Mouse (Mus musculus) lung, postnatal 4 days (tissue): Measurements from ENCODE around the gene Tmem101.

Experiments used
- DNase-seq, 2 experiments: peaks; one replicate each; pipeline ENCODE4 v3.0.0; 2021

Tmem101 gene

GRCm38 (mm10) chr11:102147213-102147989 lies 8.8 kb downstream of the Tmem101 start:
- DNase-seq: no peak

GRCm38 (mm10) chr11:102146531-102146930 lies 9.7 kb downstream of the Tmem101 start:
- DNase-seq: no peak

DNA sequence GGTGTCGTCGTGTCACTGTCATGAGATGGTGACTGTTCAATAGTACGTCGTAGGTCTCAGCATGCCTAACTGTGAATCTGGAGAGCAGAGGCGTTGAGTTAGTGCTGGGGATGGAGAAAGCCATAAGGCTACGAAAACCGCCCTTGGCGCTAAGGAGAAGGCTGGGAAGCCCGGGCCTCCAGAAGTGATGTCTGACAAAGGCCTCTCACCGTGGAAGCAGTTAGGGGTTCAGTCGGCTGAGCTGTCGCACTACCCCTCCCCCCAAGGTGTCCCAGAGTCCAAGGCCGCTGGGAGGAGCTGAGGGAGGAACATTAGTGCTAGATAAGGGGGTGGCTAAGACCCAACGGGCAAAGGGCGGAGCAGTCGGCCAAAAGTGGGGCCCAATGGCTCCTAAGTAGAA lies 10.2 kb downstream of the Tmem101 start:
- DNase-seq: no peak

- DNase-seq: peak in 1 of 2 experiments; percentile 28
Measured at GRCm38 (mm10) chr11:102145471-102146001, 10.7 kb downstream of the Tmem101 start, which contains the start of gene Nags. Gene Nags, plus strand, starts transcription at chr11:102145513.

DNA sequence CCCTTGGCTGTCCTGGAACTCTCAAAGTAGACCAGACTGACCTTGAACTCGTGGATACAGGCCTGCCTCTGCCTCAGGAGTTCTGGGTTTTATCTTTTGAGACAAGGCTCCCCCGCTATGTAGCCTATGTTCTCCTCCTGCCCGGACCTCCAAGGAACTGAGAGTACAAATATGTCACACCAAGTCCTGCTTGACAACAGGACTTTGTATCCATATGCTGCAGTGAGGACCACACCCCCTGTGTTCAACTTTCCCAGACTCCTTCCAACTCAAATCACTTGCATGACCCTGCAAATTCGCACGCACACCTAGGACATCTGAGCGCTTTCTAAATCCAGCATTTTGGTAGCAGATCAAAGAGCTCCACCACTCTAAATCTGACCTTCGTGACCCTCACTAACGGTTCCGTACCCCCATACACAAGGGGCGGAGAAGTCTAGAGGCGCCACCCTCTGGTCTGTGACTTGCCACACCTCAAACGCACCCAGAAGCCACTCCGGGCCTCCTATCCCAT lies 11.2 kb downstream of the Tmem101 start:
- no peak for DNase-seq

- DNase-seq: no peak
Measured at GRCm38 (mm10) chr11:102142355-102142754, 13.8 kb downstream of the Tmem101 start.

GRCm38 (mm10) chr11:102140508-102140907 lies 15.7 kb downstream of the Tmem101 start:
- peak in 1 of 2 experiments; percentile 70 for DNase-seq

DNA sequence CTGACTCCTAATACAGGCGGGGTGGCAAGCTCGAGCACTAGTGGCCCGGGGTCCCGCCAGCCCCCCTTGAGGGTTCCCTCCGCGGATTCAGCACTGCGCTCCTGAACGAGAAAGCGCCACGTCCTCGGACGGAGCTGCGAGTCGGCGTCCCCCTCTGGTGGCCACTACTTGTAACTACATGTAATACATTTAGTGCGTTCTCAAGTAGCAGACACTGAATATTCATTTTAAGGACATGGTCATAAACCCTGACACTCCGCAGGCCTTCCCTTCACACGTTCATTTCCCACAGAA lies 17.8 kb downstream of the Tmem101 start:
- DNase-seq: peak; percentile 65 to 75

GRCm38 (mm10) chr11:102137625-102138446 lies 18.4 kb downstream of the Tmem101 start:
- no peak for DNase-seq

DNA sequence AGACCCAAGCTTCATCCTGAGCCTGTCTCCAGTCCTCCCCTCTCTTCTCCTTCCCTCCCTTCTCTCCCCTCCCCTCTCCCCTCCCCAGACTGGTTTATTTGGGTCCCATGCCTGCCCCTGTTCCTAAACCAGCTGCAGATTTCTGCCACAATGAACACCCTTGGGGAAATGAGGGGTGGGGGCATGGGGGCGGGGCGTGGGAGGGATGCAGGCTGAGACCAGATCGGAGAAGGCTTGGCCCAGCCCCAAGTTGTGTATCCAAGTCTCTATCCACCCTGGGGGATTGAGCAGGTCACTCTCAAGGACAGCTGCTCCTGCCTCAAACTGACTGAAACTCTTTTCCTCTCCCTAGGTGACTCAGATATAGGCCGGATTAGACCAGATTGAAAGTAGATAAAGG lies 21.7 kb downstream of the Tmem101 start:
- no peak for DNase-seq

DNA sequence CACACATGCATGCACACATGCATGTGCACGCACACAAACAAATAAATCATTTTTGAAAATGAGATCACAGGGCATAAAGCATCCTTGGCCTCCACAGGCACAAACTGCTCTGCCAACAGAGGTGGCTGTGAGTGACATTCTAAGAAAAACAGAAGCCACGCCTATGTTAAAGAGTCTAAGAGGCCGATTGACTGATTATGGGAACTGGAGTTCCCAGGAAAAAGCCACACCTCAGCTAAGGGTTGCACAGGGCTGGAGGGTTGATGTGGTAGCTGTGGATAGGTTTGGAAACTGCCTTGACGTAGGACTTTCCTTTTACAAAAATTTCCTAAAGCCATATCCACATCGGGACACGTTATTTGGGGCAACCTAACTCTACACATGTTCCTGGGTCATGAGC lies 38.8 kb downstream of the Tmem101 start:
- no peak for DNase-seq

- no peak for DNase-seq
Measured at GRCm38 (mm10) chr11:102116241-102116640, 40.0 kb downstream of the Tmem101 start.

- DNase-seq: no peak
Measured at GRCm38 (mm10) chr11:102111576-102111975, 44.6 kb downstream of the Tmem101 start.

GRCm38 (mm10) chr11:102107732-102108131 lies 48.5 kb downstream of the Tmem101 start, which contains the start of gene Pyy:
Gene Pyy, minus strand, starts transcription at chr11:102107832.
- DNase-seq: no peak

DNA sequence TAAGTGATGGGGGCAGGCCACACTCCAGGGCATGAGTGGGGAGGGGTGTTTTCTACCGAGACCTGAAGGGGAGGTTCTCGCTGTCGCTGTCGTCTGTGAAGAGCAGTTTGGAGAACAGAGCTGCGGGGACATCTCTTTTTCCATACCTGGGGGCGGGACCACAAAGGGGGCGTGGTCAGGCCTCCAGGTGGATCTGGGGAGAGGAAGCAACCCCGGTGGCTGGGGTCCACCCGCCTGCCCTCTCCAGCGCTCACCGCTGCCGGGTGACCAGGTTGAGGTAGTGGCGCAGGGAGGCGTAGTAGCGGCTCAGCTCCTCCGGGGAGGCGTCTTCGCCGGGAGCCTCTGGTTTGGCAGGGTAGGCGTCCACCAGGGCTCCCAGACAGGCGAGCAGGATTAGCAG lies 49.3 kb downstream of the Tmem101 start:
- no peak for DNase-seq
